Mouse (Mus musculus): ENCODE measurements around the gene 4933405L10Rik.

The 4933405L10Rik gene

DNA sequence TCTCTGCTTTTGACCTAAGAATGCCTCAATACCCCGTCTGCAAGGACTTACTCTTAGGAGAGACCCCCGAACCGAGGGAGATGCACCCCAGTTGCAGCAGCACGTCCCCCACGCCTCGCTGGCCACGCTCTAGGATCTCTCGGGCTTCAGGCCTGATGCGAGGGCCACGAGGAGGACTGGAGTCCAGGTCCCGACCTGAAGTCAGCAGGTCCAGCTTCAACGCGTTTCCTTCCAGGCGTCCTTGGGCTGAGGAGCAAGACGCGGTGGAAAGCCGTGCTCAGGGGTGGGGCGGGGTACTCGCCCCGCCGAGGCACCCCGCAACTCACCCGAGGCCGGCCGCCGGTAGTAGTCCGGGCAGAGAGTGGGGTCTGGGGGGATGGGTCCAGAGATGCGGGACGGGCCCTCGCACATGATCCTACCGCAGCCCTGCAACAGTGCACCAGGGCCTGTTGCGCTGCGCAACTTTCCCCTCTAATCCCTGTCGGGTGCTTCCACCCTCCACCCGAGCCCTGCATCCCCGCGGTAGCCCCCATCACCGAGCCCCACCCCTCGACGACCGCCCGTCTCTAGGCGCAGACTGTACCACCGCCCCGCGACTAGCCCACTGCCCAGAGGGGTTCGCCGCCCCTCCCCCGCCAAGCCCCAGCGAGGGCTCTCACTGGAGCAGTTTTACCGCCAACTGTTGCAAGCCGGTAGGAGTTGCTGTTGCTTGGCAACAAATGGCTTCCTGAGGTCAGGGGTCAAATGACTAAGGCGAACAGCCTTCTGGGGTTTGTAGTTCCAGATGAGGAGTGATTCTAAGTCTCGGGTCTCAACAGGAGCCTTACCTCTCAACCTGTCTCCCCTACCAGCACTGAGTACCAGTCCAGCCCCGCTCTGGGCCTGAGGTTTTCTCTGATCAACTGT lies at the start of gene 4933405L10Rik, which contains the start of gene Enkd1:
Gene 4933405L10Rik (plus strand): TSS at position 158 of the 906 bp plus-strand sequence.
Gene Enkd1 (minus strand): TSS at position 713 of the 906 bp plus-strand sequence.
- no peak for DNase-seq (ENCODE audit: extremely low read depth, low read depth, low spot score)

DNA sequence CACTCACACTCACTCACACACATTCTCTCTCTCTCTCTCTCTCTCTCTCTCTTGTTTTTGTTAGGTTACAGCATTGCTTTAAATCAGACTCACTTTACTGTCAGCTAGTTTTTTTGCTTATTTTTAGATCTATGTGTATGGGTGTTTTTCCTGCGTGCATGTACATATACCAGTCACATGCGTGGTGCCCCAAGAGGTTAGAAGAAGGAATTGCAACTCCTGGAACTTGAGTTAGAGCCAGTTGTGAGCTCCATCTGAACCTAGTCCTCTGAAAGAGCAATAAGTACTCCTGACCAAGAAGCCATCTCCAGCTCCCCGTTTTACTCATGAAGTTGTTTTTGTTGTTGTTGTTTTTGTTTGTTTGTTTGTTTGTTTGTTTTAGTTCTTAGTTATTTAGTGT lies 46.3 kb upstream of the 4933405L10Rik start:
- no peak for DNase-seq (ENCODE audit: extremely low read depth, low read depth, low spot score)

DNA sequence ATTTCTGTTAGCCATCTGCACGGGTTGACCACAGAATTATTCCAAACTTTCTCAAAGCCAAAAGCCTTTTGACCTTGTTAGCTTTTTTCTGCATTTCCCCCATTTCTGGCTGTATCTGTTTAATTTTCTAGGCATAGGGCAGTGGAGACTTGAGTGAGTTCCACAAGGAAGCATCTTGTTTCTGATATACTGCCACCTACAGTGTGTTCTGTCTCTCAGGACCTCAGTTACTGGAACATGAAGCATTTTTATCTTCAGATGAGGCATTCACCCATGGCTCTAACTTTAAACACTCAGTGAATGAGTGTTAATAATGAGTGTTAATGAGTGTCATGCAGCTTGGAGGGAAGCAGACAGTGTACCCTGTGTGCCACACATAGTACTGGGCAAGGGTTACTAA lies 29.6 kb upstream of the 4933405L10Rik start:
- DNase-seq (ENCODE audit: extremely low read depth, low read depth, low spot score): no peak

DNA sequence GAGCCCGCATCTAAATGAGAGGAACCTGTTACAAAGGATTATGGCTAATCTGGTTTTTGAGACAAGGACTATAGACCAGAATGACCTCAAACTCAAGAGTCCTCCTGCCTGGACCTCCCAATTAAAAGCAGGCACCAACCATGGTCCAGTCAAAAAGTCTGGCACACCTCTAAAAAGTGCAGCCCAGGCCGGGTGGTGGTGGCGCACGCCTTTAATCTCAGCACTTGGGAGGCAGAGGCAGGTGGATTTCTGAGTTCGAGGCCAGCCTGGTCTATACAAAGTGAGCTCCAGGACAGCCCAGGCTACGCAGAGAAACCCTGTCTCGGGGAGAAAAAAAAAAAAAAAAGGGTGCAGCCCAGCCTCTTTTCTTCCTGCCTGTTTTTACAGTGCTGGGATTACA lies 22.1 kb upstream of the 4933405L10Rik start:
- no peak for DNase-seq (ENCODE audit: extremely low read depth, low read depth, low spot score)

DNA sequence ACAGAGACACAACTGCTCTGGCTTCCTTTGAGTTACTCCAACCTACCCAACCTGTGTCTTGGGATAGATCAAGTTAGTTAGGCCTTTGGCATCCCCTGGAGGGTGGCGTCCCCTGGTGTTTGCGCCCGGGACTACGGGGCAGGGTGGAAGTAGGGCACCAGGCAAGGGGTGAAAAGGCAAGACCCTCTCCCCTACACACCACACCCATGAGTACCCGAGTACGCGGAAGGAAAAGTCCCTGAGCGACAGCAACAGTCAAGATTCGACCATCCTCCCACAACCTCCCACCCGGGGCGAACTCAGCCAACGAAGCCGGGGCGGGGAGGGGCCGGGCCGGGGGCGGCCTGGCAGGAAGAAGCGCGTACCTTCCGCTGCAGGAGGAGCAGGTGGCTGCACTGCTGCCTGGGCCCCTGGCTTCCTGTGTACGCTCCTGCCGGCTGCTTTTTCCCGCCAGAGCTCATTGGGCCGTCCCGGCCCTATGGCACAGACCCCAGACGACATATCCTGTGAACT lies 21.6 kb upstream of the 4933405L10Rik start, which contains the start of gene Carmil2:
Gene Carmil2 (plus strand): TSS at position 479 of the 513 bp plus-strand sequence.
- no peak for DNase-seq (ENCODE audit: extremely low read depth, low read depth, low spot score)

DNA sequence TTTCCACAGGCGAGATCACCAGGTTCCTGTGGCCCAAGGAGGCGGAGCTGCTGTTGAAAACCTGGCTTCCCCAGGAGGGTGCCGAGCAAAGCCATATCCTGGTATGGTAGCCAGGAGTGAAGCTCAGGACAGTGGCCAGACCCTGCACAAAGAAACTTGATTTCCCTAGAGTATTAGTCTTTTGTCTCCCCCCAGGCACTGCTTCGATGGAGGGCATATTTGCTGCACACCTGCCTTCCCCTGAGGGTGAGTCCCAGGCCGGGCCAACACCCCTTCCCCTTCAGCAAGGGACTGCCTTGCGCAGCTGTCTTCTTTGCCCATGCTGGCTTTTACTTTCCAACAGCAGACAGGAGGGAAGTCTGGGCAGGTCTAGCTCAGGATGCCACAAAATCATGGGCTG lies 20.9 kb upstream of the 4933405L10Rik start:
- DNase-seq (ENCODE audit: extremely low read depth, low read depth, low spot score): no peak

DNA sequence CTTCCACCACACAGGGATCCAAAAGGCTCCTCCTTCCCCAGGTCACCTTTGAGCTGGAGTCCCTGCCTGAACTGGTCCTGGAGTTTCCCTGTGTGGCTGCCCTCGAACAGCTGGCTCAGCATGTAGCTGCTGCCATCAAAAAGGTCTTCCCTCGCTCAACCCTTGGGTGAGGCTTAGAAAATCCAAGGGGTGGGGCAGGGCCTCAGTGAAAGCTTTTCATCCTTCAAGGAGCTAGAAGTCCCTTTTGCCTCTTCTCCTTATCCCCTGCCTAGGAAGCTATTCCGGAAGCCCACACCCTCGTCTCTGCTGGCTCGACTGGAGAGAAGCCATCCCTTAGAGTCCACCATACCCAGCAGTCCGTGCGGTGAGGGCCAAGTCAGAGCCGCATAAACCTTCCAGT lies 19.9 kb upstream of the 4933405L10Rik start:
- no peak for DNase-seq (ENCODE audit: extremely low read depth, low read depth, low spot score)

DNA sequence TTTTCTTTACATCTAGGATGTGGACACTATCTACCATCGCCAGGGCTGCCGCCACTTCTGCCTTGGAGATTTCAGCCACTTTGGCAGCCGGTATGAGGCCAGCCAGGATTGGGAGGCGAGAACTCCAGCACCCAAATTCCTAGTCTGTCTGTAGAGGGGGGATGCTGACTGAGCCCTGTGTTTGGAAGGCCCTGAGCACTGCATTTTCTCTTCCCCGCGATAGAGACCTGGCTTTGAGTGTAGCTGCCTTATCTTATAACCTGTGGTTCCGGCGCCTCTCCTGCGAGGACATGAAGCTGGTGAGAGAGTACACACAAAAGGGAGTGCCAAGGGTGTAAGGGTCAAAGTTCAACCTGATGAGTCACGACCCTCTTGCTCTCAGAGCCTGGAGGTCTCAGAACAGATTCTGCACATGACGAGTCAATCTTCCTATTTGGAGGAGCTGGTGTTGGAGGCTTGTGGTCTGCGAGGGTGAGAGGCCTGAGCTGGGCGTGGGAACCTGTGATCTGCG lies 19.2 kb upstream of the 4933405L10Rik start:
- DNase-seq (ENCODE audit: extremely low read depth, low read depth, low spot score): no peak

DNA sequence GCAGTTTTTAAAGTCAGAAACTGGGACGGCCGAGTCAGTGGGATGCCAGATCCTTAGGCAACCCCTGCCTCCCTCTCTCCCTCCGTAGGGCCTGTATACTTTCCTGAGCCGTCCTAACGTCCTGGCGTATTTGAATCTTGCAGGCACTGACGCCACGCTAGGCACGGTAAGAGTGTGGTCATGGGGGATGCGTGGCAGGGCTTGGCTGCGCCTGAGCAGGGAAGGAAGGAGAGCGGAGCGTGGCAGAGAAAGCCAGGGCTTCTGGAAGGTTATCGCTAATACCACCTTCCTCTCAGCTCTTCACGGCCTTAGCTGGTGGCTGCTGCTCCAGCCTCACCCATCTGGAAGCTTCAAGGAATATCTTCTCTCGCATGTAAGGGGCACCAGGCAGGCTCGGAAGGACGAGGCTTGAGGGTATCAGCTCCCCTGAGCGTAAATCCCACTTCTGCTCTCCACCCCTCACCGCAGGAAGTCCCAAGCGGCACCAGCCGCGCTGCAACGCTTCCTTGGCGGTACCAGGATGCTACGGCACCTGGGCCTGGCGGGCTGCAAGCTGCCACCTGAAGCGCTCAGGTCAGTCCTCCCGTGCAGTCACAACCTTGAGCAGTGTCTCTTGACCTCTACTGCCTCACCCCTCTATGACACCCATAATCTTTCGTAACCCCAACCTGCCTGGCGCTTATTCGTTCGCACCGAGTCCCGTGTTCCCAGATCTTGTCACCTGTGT lies 18.0 kb upstream of the 4933405L10Rik start:
- no peak for DNase-seq (ENCODE audit: extremely low read depth, low read depth, low spot score)

DNA sequence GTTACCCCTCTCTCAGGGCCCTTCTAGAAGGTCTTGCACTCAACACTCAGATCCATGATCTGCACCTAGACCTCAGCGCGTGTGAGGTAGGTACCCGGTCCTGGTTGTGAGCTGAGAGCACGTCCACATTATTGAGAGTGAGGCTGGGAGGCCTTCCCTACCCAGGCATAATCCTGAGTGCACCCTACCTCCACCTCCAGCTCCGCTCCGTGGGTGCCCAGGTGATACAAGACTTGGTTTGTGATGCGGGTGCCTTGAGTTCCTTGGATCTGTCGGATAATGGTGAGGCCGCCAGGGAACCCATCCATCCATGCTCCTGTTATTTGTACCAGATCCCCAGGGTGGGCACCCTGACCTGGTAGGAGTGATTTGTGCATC lies 17.5 kb upstream of the 4933405L10Rik start:
- DNase-seq (ENCODE audit: extremely low read depth, low read depth, low spot score): no peak

DNA sequence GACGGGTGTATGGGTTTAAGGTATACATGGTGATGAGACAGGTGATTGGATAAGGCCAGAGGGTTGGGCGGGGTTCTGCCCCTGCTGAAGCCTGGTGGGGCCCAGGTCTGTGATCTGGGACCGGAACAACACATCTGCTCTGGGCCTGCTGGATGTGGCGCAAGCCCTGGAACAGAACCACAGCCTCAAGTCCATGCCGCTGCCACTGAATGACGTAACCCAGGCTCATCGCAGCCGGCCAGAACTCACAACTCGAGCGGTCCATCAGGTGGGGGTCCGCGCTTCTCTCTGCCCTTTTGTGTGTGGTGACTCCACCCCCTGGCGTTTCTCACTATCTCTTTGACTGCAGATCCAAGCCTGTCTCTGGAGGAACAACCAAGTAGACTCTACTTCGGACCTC lies 16.5 kb upstream of the 4933405L10Rik start:
- no peak for DNase-seq (ENCODE audit: extremely low read depth, low read depth, low spot score)

DNA sequence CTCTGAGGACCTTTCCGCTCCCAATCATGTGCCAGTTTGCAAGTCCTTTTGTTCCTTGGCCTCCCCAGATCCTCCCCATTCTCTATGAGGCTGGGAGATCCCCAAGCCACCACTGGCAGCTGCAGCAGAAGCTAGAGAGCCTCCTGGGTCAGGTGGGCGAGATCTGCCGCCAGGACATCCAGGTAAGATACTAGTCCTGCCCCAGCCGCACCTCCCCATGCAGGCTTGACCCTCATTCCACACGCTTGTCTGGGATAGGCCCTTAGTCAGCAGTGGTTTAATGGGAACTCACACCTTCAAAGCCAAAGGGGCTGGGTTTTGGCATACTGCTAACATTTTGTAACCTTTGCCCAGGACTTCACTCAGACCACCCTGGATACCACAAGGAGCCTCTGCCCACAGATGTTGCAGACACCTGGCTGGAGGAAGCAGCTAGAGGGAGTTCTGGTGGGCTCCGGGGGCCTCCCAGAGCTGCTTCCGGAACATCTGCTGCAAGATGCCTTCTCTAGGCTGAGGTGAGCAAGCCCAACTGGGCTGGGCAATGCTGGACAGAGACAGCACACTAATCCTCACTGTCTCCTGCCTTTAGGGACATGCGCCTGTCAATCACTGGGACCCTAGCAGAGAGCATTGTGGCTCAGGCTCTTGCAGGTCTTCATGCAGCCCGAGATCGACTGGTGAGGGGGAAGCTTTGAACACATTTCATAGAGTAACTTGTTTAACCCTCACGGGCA lies 14.8 kb upstream of the 4933405L10Rik start:
- DNase-seq (ENCODE audit: extremely low read depth, low read depth, low spot score): no peak

DNA sequence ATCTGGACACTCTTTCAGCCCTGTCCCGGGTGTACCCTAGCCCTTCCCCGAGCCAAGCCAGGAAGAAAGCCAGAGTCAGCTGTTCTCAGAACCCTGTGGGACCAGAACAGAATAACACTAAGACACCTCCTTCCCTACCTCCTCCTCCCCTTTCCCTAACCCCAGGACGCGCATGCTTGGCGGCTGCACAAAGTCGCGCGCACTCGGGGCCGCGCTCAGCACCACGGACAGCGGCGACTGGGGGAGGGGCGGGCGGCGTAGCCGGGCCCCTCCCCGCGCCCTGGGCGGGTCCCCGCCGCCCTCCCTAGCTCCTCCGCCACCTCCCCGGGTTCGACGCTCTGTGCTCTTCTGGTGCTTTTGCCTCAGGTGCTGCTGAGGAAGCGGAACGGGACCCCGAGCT lies 13.8 kb upstream of the 4933405L10Rik start:
- DNase-seq (ENCODE audit: extremely low read depth, low read depth, low spot score): no peak

DNA sequence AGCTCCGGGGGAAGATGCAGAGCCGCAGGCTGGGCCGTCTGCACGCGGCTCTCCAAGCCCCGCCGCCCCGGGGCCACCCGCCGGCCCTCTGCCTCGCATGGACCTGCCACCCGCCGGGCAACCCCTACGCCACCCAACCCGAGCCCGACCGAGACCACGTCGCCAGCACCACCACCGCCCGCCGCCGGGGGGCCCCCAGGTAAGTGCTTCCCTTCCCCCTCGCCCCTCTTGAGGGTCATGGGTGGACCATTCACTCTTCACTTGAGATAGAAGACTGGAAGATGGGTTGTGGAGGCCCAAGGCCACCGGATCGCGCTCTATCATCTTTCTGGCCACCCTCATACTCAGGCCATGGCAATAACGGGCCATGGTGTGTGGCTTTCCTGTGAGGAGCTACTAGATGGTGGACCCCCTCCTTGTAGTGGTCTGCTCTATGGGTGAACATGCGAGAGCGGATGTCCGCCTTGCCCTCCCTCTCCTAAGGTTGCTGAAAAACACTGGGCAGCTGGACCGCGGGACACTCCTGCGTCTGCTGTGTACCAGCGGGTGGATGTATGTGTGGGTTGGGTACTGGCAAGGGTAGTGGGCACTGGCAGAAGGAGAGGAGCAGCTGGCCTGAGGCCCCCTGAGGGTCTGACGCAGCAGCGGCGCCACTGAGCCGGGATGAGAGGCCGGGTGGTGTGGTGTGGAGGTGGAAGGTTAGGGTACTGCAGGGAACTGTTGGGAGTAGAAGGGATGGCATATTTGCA lies 13.2 kb upstream of the 4933405L10Rik start:
- DNase-seq (ENCODE audit: extremely low read depth, low read depth, low spot score): no peak

DNA sequence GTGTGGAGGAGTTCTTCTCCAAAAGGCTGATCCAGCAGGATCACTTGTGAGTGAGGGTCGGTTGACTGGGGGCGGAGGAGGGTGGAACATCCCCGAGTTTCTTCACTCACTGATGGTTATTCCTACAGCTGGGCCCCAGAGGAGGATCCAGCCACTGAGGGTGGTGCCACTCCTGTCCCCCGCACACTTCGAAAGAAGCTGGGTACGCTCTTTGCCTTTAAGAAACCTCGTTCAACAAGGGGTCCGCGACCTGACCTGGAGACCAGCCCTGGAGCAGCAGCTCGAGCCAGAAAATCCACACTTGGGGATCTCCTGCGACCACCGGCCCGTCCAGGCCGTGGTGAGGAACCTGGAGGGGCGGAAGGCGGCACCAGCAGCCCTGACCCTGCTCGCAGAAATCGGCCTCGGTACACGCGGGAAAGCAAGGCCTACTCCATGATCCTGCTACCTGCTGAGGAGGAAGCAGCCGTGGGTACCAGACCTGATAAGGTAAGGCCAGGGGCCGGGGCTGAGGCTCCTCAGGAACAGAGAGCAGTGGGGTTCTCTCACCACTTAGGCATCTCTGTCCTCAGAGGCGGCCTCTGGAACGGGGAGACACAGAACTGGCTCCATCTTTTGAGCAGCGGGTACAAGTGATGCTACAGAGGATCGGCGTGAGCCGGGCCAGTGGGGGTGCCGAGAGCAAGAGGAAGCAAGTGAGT lies 12.2 kb upstream of the 4933405L10Rik start:
- no peak for DNase-seq (ENCODE audit: extremely low read depth, low read depth, low spot score)

DNA sequence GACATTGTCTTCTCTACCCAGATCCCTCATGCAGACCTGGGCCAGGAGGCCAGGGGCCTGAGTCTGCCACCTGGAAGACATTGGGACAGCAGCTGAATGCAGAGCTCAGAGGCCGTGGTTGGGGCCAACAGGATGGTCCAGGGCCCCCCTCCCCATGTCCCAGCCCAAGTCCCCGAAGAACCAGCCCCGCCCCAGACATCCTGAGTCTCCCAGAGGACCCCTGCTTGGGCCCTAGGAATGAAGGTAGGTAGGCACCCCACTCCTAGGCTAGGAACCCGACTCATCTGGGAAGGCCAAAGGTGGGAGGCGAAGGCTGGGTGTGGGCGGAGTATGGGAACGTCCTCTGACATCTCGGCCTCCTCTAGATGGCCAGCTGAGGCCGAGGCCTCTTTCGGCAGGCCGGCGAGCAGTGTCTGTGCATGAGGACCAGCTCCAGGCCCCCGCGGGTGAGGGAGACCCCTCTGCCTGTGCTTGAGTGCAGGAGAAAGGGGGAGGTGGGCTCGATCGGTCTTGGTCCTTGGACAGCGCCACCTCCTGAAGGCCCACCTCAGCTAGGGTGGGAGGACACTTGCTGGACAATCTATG lies 10.2 kb upstream of the 4933405L10Rik start:
- no peak for DNase-seq (ENCODE audit: extremely low read depth, low read depth, low spot score)

DNA sequence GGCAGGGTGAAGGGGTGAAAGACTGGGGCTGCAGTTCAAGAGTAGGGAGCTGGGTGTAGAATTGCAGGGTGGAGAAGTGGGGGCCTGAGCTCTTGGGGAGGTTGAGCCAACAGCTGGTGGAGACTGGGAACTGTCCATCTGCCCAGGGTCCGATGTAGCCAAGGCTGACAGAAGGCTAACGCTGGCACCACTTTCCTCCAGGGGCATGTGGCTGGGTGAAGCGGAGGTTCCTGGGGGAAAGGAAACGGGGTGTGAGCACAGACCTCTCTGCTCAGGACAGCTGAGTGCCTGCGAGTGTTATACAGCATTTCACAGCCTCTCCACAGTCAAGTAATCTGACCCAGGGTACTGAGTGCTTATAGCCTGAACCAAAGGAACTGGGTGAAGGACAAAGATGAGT lies 8.7 kb upstream of the 4933405L10Rik start:
- no peak for DNase-seq (ENCODE audit: extremely low read depth, low read depth, low spot score)

DNA sequence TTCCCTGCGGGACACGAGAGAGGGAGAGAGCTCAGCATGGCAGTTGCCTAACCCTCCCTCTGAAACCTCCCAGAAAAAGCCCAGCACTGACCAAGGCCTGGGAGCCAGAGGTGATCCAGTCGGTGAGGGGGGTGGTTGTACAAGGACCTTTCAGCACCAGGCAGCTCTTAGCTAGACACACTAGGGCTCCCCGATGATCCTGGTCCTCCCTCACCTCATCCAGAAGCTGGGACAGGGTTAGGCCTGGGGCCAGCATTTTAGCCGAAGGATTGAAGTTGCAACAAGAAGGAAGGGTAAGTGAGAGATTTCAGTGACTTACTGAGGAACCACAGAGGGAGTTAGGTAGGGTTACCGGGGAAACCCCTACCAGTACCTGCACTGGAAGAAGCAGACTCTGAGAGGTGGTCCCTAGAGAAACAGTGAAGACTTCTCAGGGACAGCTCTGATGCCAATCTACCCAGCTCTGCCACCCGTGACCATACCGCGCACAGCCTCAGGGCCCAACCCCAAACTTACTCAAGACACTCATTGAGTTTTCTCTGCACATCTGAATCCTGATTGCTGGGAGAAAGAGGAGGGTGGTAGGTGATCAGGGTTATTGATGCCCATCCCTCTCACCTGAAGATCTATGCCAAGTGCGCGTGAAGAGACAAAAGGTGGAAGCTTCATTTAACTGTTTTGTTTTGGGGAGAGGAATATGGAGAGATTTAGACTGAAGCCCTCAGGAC lies 7.8 kb upstream of the 4933405L10Rik start:
- DNase-seq (ENCODE audit: extremely low read depth, low read depth, low spot score): no peak

DNA sequence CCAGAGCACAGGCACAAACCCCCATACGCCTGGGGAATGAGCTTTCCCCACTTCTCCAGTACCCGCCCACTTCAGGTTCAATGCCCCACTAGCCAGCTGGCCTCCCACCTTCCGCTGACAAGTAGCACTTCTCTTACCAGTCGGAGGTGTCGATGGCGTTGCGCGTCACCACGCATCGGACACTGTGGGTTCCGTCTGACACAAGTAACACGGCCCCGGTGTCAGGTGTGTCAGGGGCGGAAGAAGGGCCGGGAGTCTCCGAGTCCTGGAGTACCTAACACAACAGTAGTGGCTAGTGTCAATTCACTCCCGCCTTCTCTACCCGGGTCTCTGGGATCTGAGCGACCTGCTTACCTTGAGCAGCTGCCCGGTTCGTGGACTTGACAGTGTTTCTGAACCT lies 6.9 kb upstream of the 4933405L10Rik start:
- DNase-seq (ENCODE audit: extremely low read depth, low read depth, low spot score): no peak
